Mouse (Mus musculus) cerebellum, adult 9-11 months (tissue): ENCODE data around the gene Krtap16-3.

Experiments
- DNase-seq: peaks from one replicate; pipeline ENCODE4 v3.0.0; 2022

The Krtap16-3 gene

GRCm38 (mm10) chr16:88962773-88963172, at the start of gene Krtap16-3:
Gene Krtap16-3 (minus strand): TSS chr16:88962873.
- no peak for DNase-seq

- no peak for DNase-seq
Measured at GRCm38 (mm10) chr16:89010659-89011058, 48.0 kb upstream of the Krtap16-3 start, which contains the start of gene Krtap22-2. Gene Krtap22-2 (minus strand): TSS chr16:89010759.

GRCm38 (mm10) chr16:88941106-88941505, 21.6 kb downstream of the Krtap16-3 start:
- DNase-seq = no peak

GRCm38 (mm10) chr16:88938252-88938651, 24.4 kb downstream of the Krtap16-3 start:
- DNase-seq = no peak

GRCm38 (mm10) chr16:88932165-88932564, 30.5 kb downstream of the Krtap16-3 start, which contains the start of gene Krtap19-9b:
Gene Krtap19-9b (minus strand): TSS chr16:88932265.
- no peak for DNase-seq
